Mouse (Mus musculus) erythroblast, embryonic 14.5 days (primary cell): ENCODE results near the gene Zfp410. TPM values are rescaled to one million over a fixed set of nuclear protein-coding genes. Genes with fewer than 3 reads are reported as not detected.

Experiments
- H3K27me3 ChIP-seq: 2 replicates; pipeline ENCODE4 v1.6.1; 2012; ENCODE audit warnings: inconsistent platforms; ENCODE audit not compliant: control insufficient read depth
- H3K36me3 ChIP-seq: 2 replicates; pipeline ENCODE4 v1.6.1; 2012; ENCODE audit warnings: mild to moderate bottlenecking, inconsistent platforms; ENCODE audit not compliant: control insufficient read depth
- H3K4me1 ChIP-seq: 2 replicates; pipeline ENCODE4 v1.6.1; 2012; ENCODE audit warnings: inconsistent platforms; ENCODE audit not compliant: control insufficient read depth
- H3K4me3 ChIP-seq: replicated peaks from 2 replicates; pipeline ENCODE3; 2012; ENCODE audit warnings: moderate library complexity, mild to moderate bottlenecking, inconsistent platforms
- H3K9me3 ChIP-seq: 2 replicates; pipeline ENCODE4 v1.6.1; 2012; ENCODE audit warnings: low read length, inconsistent platforms, mixed read lengths; ENCODE audit not compliant: control insufficient read depth
- GATA1 ChIP-seq: IDR thresholded peaks from 2 replicates; pipeline ENCODE4 v1.6.1; 2012; ENCODE audit warnings: low read length, inconsistent platforms, mixed read lengths
- TAL1 ChIP-seq: IDR thresholded peaks from 3 replicates; pipeline ENCODE4 v1.6.1; 2012; ENCODE audit warnings: low read length, inconsistent platforms, mixed read lengths
- polyA plus RNA-seq: library from polyadenylated mRNA; stranded (reverse); fragments of >175 nt; gene quantifications from 2 replicates; pipeline ENCODE4 v1.2.3, GENCODE M21; 2012

Gene Zfp410
- polyA plus RNA-seq, 1 experiment: 0.24 TPM

DNA sequence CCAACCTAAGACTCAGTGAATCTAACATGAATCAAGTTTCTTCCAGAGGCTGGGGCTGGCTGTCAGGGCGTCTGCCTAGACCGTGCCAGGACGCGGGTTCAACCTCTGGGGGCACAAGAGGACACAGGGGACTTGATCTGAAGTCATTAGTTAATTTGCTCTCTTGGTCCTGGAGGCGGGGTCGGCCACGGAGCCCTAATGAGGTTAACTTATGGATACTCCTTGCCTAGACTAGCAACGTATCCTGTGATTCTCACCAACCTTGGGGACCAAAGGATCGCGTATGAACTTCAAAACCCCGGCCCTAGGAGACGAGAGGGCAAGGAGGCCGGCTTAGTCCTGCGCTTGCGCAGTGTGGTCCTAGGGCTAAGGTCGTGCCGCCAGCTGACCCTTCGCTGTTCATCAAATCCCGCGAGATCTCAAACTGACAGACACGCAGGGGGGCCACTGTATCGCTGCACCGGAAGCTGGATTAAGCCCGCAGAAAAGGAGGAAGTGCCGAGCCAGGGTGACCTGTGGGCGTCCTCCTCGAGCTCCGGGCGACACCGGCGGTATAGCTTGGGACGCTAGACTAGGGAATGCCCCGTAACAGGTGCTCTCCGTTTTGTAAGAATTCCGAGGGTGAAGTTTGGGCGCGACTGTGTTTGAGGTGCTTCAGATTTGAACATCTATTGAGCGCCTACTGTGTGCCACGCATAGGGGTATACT lies 31.6 kb upstream of the Zfp410 start, which contains the start of gene Ptgr2:
Gene Ptgr2, plus strand, starts transcription at position 348 of the 708 bp plus-strand sequence.
- peaks cover 16% of the 10 kb centered on the region for H3K36me3 ChIP-seq
- H3K9me3 ChIP-seq: no peaks in the 10 kb centered on the region
- no peaks in the 10 kb centered on the region for H3K27me3 ChIP-seq
- peaks cover 45% of the 10 kb centered on the region for H3K4me1 ChIP-seq
- peak within 1 kb of the TSS; percentile 91 for H3K4me3 ChIP-seq
- TF ChIP-seq TAL1 (no peak), GATA1 (no peak)

DNA sequence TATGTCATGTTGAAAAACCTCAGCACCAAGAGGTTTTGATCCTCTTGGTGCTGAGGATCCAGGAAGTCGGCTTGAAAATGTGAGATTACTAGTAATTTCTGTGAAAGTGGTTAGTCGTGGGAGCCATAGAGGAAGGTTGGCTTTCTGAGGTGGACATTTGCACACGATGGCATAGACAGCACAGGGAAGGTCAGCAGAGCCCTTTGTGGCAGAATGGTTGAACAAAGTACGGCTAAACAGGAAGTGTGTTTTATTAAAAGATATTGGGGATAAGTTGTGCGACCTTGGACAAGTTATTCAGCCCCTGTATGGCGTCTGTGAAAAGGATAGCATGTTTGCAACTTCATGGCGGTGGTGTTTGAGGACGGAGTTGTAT lies 31.1 kb upstream of the Zfp410 start:
- TF ChIP-seq TAL1 (no peak), GATA1 (no peak)
- no peaks in the 10 kb centered on the region for H3K27me3 ChIP-seq
- H3K4me1 ChIP-seq: peaks cover 45% of the 10 kb centered on the region
- H3K36me3 ChIP-seq: peaks cover 20% of the 10 kb centered on the region
- H3K9me3 ChIP-seq: no peaks in the 10 kb centered on the region
- peak overlapping the region; percentile 91 for H3K4me3 ChIP-seq

DNA sequence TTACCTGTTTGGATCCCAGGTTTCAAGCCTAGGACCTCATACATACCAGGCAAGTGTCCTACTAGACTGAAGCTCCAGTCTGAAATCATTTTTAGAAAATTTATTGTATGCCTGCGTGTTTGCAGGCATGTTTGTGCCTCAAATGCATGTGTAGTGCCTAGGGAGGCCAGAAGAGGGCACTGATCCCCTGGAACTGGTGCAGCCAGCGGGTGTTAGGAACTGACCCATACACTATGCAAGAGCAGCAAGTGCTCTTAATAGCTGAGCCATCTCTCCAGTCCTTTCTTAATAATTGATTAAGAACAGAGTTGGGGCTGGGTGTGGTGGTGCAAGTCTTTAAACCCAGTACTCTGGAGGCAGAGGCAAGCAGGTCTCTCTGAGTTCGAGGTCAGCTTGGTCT lies 28.2 kb upstream of the Zfp410 start:
- H3K9me3 ChIP-seq: no peaks in the 10 kb centered on the region
- no peak overlapping the region for H3K4me3 ChIP-seq
- H3K4me1 ChIP-seq: peaks cover 45% of the 10 kb centered on the region
- no peak for TF ChIP-seq TAL1
- no peak for TF ChIP-seq GATA1
- H3K27me3 ChIP-seq: no peaks in the 10 kb centered on the region
- H3K36me3 ChIP-seq: peaks cover 43% of the 10 kb centered on the region

DNA sequence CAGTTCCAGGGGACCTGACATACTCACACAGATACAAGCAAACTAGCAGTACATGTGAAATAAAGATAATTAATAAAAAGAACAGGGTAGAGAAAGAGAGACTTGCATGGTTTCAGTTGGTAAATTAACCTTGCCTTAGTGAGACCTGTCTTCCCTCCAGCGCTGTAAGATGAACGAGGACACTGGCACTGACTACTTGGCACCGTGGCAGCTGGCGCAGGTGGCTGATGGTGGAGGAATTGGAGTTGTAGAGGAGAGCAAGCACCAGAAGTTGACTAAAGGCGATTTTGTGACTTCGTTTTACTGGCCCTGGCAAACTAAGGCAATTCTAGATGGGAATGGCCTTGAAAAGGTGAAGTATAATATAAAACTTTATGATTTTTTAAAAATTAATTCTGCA lies 18.8 kb upstream of the Zfp410 start:
- no peak for TF ChIP-seq TAL1
- no peak for TF ChIP-seq GATA1
- Histone ChIP-seq H3K27me3 (no peaks in the 10 kb centered on the region), H3K9me3 (no peaks in the 10 kb centered on the region), H3K4me3 (no peak overlapping the region), H3K36me3 (peaks cover 94% of the 10 kb centered on the region), H3K4me1 (peaks cover 20% of the 10 kb centered on the region)

DNA sequence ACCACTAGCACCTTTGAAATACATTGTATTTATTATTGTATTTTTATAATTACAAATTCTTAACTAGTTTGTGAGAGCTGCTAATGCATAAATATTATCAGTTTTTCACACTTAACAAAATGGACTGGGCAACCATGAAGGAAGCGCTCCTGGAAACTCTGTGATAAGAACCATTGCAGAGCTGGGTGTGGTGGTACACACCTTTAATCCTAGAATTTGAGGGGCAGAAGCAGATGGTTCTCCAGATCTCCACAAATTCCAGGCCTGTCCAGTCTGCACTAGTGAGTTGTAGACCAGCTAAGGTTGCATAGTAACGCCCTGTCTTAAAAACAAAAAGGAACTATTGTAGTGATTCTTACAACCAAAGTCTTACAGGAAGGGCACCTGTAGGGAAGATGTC lies 17.4 kb upstream of the Zfp410 start:
- Histone ChIP-seq H3K9me3 (no peaks in the 10 kb centered on the region), H3K27me3 (no peaks in the 10 kb centered on the region), H3K4me3 (no peak overlapping the region), H3K4me1 (peaks cover 18% of the 10 kb centered on the region), H3K36me3 (peaks cover 94% of the 10 kb centered on the region)
- no peak for TF ChIP-seq GATA1
- TF ChIP-seq TAL1: peak; percentile 48

DNA sequence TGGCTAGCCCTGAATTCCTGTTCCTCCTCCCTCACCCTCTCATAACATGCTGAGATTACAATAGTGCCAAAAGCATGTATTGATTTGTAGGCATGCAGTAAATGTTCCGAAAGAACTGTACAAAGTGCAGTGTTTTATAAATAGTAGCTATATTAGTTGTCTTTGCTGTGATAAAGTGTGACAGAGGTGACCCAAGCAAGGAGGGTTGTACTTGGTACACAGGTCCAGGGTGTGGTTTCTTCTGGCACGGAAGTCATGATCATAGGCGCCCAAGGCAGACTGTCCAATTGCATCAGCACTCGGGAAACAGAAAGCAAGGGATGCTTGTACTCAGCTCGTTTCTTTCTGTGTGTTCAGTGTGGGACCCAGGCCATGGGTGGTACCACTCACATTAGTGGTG lies 12.6 kb upstream of the Zfp410 start:
- Histone ChIP-seq H3K9me3 (no peaks in the 10 kb centered on the region), H3K36me3 (peaks cover 90% of the 10 kb centered on the region)

DNA sequence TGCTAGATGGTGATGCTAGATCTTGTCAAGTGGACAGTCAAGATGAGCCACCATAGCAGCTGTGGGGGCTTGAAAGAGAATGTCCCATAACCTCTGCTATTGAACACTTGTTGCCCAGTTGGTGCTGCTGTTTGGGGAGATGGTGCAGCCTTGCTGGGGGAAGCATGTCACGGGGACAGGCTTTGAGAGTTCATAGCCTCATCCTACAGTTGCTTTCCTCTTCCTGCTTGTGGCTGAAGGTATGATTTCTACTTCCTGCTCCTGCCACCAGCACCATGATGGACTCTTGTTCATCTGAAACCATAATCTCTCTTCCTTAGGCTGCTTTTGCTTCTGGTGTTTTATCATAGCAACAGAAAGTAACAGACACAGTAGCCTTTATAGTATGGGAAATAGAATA lies 12.1 kb upstream of the Zfp410 start:
- TF ChIP-seq TAL1 (no peak), GATA1 (no peak)
- Histone ChIP-seq H3K9me3 (no peaks in the 10 kb centered on the region), H3K4me3 (no peak overlapping the region), H3K4me1 (peaks cover 5% of the 10 kb centered on the region), H3K27me3 (no peaks in the 10 kb centered on the region), H3K36me3 (peaks cover 88% of the 10 kb centered on the region)

More for the DNA sequence above, 12.6 kb upstream of the Zfp410 start:
- TF ChIP-seq TAL1 (no peak), GATA1 (no peak)
- no peak overlapping the region for H3K4me3 ChIP-seq
- H3K27me3 ChIP-seq: no peaks in the 10 kb centered on the region
- peaks cover 10% of the 10 kb centered on the region for H3K4me1 ChIP-seq

DNA sequence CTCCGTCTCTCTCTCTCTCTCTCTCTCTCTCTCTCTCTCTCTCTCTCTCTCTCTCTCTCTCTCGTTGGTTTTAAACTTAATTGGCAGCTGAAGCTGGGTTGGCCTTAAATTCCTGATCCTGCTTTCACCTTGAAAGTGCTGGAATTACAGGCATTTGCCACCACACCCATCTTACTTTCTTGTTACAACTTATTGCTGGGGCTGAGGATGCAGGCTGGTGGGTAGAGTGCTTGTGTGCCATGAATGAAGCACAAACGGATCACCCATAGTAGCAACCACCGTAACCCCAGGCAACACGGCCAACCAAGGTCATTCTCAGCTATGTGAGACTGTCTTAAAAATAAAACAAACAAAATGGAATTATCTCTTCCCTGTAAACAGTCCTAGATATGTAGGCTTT lies 5.3 kb upstream of the Zfp410 start:
- Histone ChIP-seq H3K36me3 (peaks cover 70% of the 10 kb centered on the region), H3K9me3 (no peaks in the 10 kb centered on the region), H3K4me1 (peaks cover 14% of the 10 kb centered on the region), H3K27me3 (no peaks in the 10 kb centered on the region), H3K4me3 (no peak overlapping the region)
- TF ChIP-seq TAL1 (no peak), GATA1 (no peak)

DNA sequence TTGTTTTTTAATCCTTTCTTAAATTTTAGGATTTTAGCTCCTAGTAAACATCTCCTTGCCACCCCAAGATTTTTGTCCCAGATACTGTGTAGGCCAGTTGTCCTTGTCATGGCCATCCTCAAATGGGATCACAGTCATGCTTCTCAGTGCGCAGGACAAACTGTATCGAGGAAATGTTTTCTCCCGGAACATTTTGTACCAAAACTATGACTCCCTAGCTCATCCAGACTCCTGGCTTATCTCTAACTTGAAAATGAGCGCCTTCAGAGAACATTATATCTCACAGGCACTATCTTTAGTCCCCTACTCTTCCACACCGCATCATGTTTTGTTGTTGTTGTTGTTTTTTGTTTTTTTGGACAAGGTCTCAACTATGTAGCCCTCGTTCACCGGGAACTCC lies 646 bp upstream of the Zfp410 start:
- Histone ChIP-seq H3K9me3 (no peaks in the 10 kb centered on the region), H3K27me3 (no peaks in the 10 kb centered on the region), H3K4me1 (peaks cover 52% of the 10 kb centered on the region), H3K4me3 (peak overlapping the region; percentile 97), H3K36me3 (peaks cover 43% of the 10 kb centered on the region)
- TF ChIP-seq TAL1 (no peak), GATA1 (no peak)

DNA sequence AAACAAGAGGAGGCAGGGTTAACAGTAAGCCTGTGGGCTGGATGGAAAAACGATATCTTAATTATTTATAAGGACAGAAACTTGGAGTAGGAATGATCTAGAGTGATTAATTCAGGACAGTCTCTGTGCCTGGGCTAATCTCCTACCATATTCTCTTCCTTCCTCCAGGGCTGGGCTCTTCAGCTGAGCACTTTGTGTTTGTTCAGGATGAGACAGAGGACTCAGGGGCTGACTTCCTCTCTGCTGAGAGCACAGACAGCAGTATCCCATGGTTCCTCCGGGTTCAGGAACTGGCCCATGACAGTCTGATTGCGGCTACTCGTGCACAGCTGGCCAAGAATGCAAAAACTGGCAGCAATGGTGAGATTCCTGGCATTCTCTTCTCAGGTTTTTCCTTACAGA lies 10.5 kb downstream of the Zfp410 start:
- Histone ChIP-seq H3K36me3 (peaks cover 90% of the 10 kb centered on the region), H3K9me3 (no peaks in the 10 kb centered on the region), H3K4me1 (peaks cover 6% of the 10 kb centered on the region), H3K27me3 (no peaks in the 10 kb centered on the region), H3K4me3 (no peak overlapping the region)
- TF ChIP-seq TAL1 (no peak), GATA1 (no peak)
